Mouse (Mus musculus) limb, embryonic 12.5 days (tissue): Measurements from ENCODE around the gene Itgb1. TPM values are rescaled to one million over a fixed set of nuclear protein-coding genes. Genes with fewer than 3 reads are reported as not detected.

ENCODE experiments used
- ATAC-seq: fragments of 200-750 bp; cut with Nextera tagmentation; 2 replicates; pipeline ENCODE4 v1.8.0; 2017; ENCODE audit warnings: low read depth, moderate TSS enrichment; ENCODE audit not compliant: insufficient number of reproducible peaks, insufficient read depth, low FRiP score, low TSS enrichment
- H3K27ac ChIP-seq: fragments of 300-500 bp; sonication (generic); 2 replicates; pipeline ENCODE4 v1.5.1; 2016; ENCODE audit warnings: mild to moderate bottlenecking, moderate library complexity
- H3K27me3 ChIP-seq: fragments of 300-500 bp; sonication (generic); 2 replicates; pipeline ENCODE4 v1.6.1; 2016; ENCODE audit warnings: mild to moderate bottlenecking, moderate library complexity
- H3K36me3 ChIP-seq: fragments of 300-500 bp; sonication (generic); 2 replicates; pipeline ENCODE4 v1.6.1; 2016; ENCODE audit warnings: mild to moderate bottlenecking, moderate library complexity
- H3K4me1 ChIP-seq: fragments of 300-500 bp; sonication (generic); replicated peaks from 2 replicates; pipeline ENCODE4 v1.6.1; 2016
- H3K4me2 ChIP-seq: fragments of 300-500 bp; sonication (generic); 2 replicates; pipeline ENCODE4 v1.6.1; 2016; ENCODE audit warnings: mild to moderate bottlenecking, moderate library complexity
- H3K4me3 ChIP-seq: fragments of 300-500 bp; sonication (generic); replicated peaks from 2 replicates; pipeline ENCODE4 v1.5.1; 2016; ENCODE audit warnings: mild to moderate bottlenecking
- H3K9ac ChIP-seq: fragments of 300-500 bp; sonication (generic); replicated peaks from 2 replicates; pipeline ENCODE4 v1.6.1; 2016; ENCODE audit warnings: mild to moderate bottlenecking, moderate library complexity
- H3K9me3 ChIP-seq: fragments of 300-500 bp; sonication (generic); 2 replicates; pipeline ENCODE4 v1.6.1; 2016; ENCODE audit warnings: mild to moderate bottlenecking, moderate library complexity
- WGBS: fragments of 180-500 bp; shearing (Covaris S2); methylation state at CpG from one replicate; pipeline ENCODE4 v1.1.7; 2016; 5-methylcytosine and 5-hydroxymethylcytosine counted together
- polyA plus RNA-seq: library from polyadenylated mRNA; unstranded; fragments of >200 nt; fragmentation: Nextera tagmentation; extraction: Ambion mirVana; gene quantifications from 2 replicates; pipeline ENCODE4 v1.2.1, GENCODE M21; 2016

Gene Itgb1
- polyA plus RNA-seq, 1 experiment from 2014 or later = 202 TPM

DNA sequence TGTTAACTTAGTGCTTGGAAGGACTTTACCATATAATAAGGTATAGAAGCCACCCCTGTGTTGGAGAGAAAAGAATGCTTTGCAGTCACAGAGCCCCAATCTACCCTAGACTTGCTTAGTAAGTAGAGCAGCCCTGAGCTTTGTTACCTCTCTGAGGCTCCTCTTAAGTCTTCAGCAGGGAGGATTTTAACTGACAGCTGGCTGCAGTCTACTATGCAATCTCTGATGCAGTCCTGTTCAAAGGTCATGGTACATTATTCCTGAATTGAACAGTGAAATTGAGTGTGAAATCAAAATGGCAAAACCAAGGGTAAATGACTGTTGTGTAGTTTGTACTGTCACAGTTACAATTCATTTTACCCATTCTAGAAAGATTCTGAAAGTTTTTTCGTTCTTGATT lies 41.8 kb downstream of the Itgb1 start:
- H3K27ac ChIP-seq = no peak overlapping the region
- H3K36me3 ChIP-seq = peaks cover 75% of the 10 kb centered on the region
- ATAC-seq = no peak
- H3K4me3 ChIP-seq = no peak overlapping the region
- no peaks in the 10 kb centered on the region for H3K9me3 ChIP-seq
- H3K4me2 ChIP-seq = no peak overlapping the region
- no peaks in the 10 kb centered on the region for H3K4me1 ChIP-seq
- H3K27me3 ChIP-seq = no peaks in the 10 kb centered on the region
- WGBS = 94% methylated on average over 1 of the region's 1 CpGs
- H3K9ac ChIP-seq = no peak overlapping the region

DNA sequence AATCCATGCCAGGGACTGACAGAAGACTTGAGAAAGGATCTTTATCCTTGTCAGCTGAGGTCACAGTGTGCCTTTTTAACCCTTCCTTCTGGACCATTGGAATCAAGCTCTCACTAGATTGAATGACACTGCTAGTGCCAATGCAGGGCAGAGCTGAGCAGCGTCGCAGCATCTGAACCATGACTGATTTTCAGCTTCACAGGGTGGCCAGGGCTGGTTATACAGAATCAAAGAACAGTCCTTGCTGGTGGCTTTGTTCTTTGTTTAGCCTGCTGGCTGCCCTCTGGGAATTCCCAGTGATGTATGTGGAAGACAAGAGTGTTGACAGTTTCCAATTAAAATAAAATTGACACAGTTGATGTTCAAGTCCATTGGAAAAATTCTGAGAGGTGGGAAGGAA lies 46.8 kb downstream of the Itgb1 start:
- 81% methylated on average over 2 of the region's 2 CpGs for WGBS
- H3K9ac ChIP-seq = no peak overlapping the region
- H3K36me3 ChIP-seq = peaks cover 69% of the 10 kb centered on the region

DNA sequence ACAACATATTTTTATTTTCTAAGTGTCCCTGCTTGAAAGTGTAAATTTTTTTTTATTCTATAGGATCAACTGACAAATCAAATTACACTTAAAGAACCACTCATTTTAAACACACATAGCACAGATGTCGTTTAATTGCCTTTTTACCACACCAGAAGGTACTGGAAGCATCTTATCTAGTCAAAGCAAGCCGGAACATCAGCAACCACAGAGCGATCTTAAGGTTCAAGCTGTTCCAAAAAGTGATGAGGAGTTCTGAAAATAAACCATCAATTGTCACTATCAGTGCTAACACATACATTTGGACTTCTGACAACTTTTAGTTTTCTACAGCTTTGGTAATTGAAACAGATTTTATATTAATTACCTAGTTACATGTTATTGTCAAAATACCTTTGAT lies 48.7 kb downstream of the Itgb1 start:
- 91% methylated on average over 3 of the region's 3 CpGs for WGBS
- H3K27ac ChIP-seq = no peak overlapping the region
- no peak overlapping the region for H3K4me2 ChIP-seq
- no peak overlapping the region for H3K9ac ChIP-seq
- no peak for ATAC-seq
- no peaks in the 10 kb centered on the region for H3K4me1 ChIP-seq
- no peaks in the 10 kb centered on the region for H3K9me3 ChIP-seq
- no peak overlapping the region for H3K4me3 ChIP-seq
- H3K36me3 ChIP-seq = peaks cover 73% of the 10 kb centered on the region
- H3K27me3 ChIP-seq = no peaks in the 10 kb centered on the region

More for the DNA sequence above, 46.8 kb downstream of the Itgb1 start:
- H3K4me1 ChIP-seq = no peaks in the 10 kb centered on the region
- no peaks in the 10 kb centered on the region for H3K9me3 ChIP-seq
- H3K27me3 ChIP-seq = no peaks in the 10 kb centered on the region
- no peak for ATAC-seq
- H3K27ac ChIP-seq = no peak overlapping the region
- no peak overlapping the region for H3K4me3 ChIP-seq
- no peak overlapping the region for H3K4me2 ChIP-seq

DNA sequence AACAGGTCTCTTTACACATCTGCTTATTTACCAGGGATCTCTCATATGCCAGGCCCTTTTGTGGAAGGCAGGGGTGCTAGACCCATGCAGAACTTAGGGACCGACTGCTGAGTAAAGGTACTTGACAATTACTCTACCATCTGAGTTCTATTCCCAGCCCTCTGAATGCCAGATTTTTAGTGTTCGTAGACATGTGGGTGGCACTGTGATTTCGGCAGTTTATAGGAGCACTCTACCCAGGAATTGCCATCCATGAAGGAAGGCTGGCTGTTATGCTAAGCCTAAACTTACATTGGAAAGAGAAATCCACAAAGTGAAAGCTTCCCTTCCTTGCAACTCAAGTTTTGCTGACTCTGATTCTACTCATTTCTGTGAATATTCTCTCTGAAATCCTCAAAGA lies 50.2 kb downstream of the Itgb1 start:
- H3K27me3 ChIP-seq = no peaks in the 10 kb centered on the region
- no peak for ATAC-seq
- 96% methylated on average over 3 of the region's 3 CpGs for WGBS
- H3K4me1 ChIP-seq = no peaks in the 10 kb centered on the region
- H3K4me2 ChIP-seq = no peak overlapping the region
- no peak overlapping the region for H3K4me3 ChIP-seq
- no peak overlapping the region for H3K27ac ChIP-seq
- peaks cover 67% of the 10 kb centered on the region for H3K36me3 ChIP-seq
- H3K9ac ChIP-seq = no peak overlapping the region
- no peaks in the 10 kb centered on the region for H3K9me3 ChIP-seq

Other genes with a start within 250 kb of the Itgb1 start
- not detected in 2 replicates for gene Gm3952, start 113.0 kb downstream of the Itgb1 start, polyA plus RNA-seq